Mouse (Mus musculus): ENCODE data around the gene Lrrfip1. TPM values are rescaled to one million over a fixed set of nuclear protein-coding genes. Genes with fewer than 3 reads are reported as not detected.

The Lrrfip1 gene
- polyA plus RNA-seq, 2 experiments: 9.4 to 12.5 TPM

DNA sequence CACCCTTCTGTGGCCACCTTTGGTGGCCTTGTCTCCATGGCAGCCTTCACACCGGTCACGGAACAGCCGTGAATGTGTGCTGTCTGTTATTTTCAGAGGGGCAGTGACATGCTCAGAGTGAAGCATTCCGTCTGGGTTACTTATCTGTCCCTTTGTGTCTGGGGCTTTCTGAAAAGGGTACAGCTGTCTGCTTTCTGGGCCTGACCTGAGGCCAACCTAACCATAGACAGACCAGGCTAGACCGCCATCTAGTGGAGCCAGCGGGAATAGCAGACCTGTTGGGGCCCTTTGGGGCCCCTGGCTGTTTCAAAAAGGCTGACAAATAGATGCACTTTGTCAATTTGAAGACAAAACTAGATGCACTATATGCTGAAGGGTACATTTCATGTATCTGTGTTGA is 100.3 kb downstream of the Lrrfip1 start:
- Histone ChIP-seq H3K4me2 (ENCODE audit: low read depth) (no peak overlapping the region), H3K27me3 (ENCODE audit: control insufficient read depth, insufficient read depth, low read length) (no peaks in the 10 kb centered on the region), H3K36me3 (replicated peaks; ENCODE audit: control insufficient read depth, insufficient read depth, low read depth) (no peaks in the 10 kb centered on the region), H3K9me3 (ENCODE audit: control insufficient read depth, low read length) (no peaks in the 10 kb centered on the region), H3K4me3 (ENCODE audit: insufficient read depth in 1 of 2, low read depth in 2 of 2, low read length in 2 of 2) (no peak overlapping the region), H3K9ac (replicated peaks) (no peak overlapping the region), H3K27ac (no peak overlapping the region), H3K4me1 (replicated peaks; ENCODE audit: control insufficient read depth in 2 of 2, insufficient read depth in 2 of 2, low read length in 1 of 2) (peaks cover 0 to 9% of the 10 kb centered on the region in 2 experiments; a peak in 2 of 4 replicates)
- ATAC-seq (ENCODE audit: insufficient read depth) (no peak), DNase-seq (ENCODE audit: low read depth in 3 of 3, low spot score in 3 of 3) (peak in 2 of 3 experiments; percentile 27 to 32)
- 19% methylated on average over 6 of the region's 6 CpGs for WGBS (ENCODE audit: insufficient replicate concordance)
- TF ChIP-seq CTCF (IDR thresholded peaks at IDR 0.05; ENCODE audit: low read depth): peak; percentile 82
- TF ChIP-seq EP300 (IDR thresholded peaks at IDR 0.05; ENCODE audit: low read depth): no peak

DNA sequence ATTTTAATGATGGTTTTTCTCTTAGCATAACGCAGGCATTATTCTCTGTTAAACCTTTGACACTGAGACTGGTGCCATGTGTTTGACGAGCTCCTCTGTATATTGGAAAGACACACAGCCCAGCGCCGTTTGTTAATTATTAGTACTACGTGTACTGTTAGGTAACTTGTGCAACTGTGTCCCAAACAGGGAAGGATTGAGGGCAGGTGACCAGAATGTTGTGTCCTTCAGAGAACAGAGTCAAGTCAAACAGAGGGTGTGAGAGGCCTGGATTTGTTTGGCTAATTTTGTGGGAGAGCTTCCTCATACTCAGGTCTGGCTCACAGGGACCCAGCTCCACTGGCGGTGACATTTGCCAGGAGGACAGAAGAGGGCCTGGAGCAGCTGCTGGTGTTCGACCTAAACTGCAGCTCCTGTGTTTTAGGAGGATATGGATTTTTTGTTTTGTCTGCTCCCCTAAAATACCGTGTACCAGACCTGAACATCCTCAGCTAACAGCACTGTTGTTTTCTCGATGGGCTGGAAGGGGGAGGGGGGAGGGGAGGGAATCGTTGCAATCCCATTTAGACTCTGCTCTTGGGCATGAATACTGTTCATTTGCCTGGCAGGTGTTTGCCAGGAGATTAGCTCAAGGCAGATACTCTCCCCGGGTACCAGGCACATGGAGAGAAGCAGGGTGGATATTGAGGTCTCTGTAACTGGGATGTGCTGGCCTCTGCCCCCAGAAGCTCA is 103.3 kb downstream of the Lrrfip1 start:
- Histone ChIP-seq H3K36me3 (replicated peaks; ENCODE audit: control insufficient read depth, insufficient read depth, low read depth) (no peaks in the 10 kb centered on the region; the same call in 1 of the 2 replicates), H3K4me3 (ENCODE audit: insufficient read depth in 1 of 2, low read depth in 2 of 2, low read length in 2 of 2) (no peak overlapping the region), H3K9me3 (ENCODE audit: control insufficient read depth, low read length) (no peaks in the 10 kb centered on the region), H3K27ac (no peak overlapping the region), H3K27me3 (ENCODE audit: control insufficient read depth, insufficient read depth, low read length) (no peaks in the 10 kb centered on the region), H3K4me1 (replicated peaks; ENCODE audit: control insufficient read depth in 2 of 2, insufficient read depth in 2 of 2, low read length in 1 of 2) (peaks cover 0 to 2% of the 10 kb centered on the region in 2 experiments; a peak in 1 of 4 replicates), H3K9ac (replicated peaks) (no peak overlapping the region), H3K4me2 (ENCODE audit: low read depth) (no peak overlapping the region)
- ATAC-seq (ENCODE audit: insufficient read depth) (peak; percentile 31; the same call in 1 of the 2 replicates), DNase-seq (ENCODE audit: low read depth in 3 of 3, low spot score in 3 of 3) (peak in 1 of 3 experiments; percentile 22)
- TF ChIP-seq CTCF (IDR thresholded peaks at IDR 0.05; ENCODE audit: low read depth): no peak
- TF ChIP-seq EP300 (IDR thresholded peaks at IDR 0.05; ENCODE audit: low read depth): no peak
- WGBS (ENCODE audit: insufficient replicate concordance): 62% methylated on average over 11 of the region's 11 CpGs

DNA sequence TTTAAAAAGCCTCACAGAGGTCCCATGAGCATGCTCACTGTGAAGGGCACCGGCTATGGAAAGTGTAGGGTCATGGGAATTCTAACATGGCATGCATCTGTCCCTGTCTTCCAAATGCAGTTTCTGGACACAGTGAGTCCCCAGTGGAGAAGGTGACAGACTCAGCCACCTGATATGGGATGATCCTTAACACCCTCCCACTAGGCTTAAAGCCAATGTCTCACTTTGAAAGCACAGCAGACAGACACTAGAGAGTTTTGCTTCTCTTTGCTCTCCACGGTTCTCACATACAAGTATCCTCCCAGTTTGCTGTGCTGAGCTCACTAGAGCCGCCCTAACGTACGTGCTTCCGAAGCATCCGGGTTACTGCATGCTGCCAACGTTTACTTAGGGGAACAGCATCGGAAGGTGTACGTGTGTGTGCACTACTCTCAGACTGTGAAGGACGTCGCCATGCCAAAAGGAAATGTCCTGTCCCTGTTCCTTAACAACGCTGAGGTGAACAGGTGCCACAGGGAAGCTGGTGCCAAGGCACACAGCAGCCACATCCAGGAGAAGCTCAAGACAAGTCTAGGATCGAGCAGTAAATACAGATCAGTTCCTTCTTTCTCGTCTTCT is 104.9 kb downstream of the Lrrfip1 start:
- DNase-seq (ENCODE audit: low read depth in 3 of 3, low spot score in 3 of 3) (no peak), ATAC-seq (ENCODE audit: insufficient read depth) (no peak)
- Histone ChIP-seq H3K36me3 (replicated peaks; ENCODE audit: control insufficient read depth, insufficient read depth, low read depth) (no peaks in the 10 kb centered on the region; the same call in 1 of the 2 replicates), H3K27me3 (ENCODE audit: control insufficient read depth, insufficient read depth, low read length) (no peaks in the 10 kb centered on the region), H3K4me2 (ENCODE audit: low read depth) (no peak overlapping the region), H3K4me3 (ENCODE audit: insufficient read depth in 1 of 2, low read depth in 2 of 2, low read length in 2 of 2) (no peak overlapping the region), H3K4me1 (replicated peaks; ENCODE audit: control insufficient read depth in 2 of 2, insufficient read depth in 2 of 2, low read length in 1 of 2) (0 out of 4 replicates have a peak, but pooled peaks cover 0 to 2% of the 10 kb centered on the region in 2 experiments), H3K9ac (replicated peaks) (no peak overlapping the region), H3K9me3 (ENCODE audit: control insufficient read depth, low read length) (no peaks in the 10 kb centered on the region), H3K27ac (no peak overlapping the region)
- TF ChIP-seq EP300 (IDR thresholded peaks at IDR 0.05; ENCODE audit: low read depth) (no peak), CTCF (IDR thresholded peaks at IDR 0.05; ENCODE audit: low read depth) (no peak)
- WGBS (ENCODE audit: insufficient replicate concordance): 68% methylated on average over 15 of the region's 15 CpGs

GRCm38 (mm10) chr1:91107548-91107947 is 109.0 kb downstream of the Lrrfip1 start:
- WGBS (ENCODE audit: insufficient replicate concordance): 61% methylated on average over 5 of the region's 5 CpGs
- Histone ChIP-seq H3K4me2 (ENCODE audit: low read depth) (no peak overlapping the region), H3K9me3 (ENCODE audit: control insufficient read depth, low read length) (no peaks in the 10 kb centered on the region), H3K36me3 (replicated peaks; ENCODE audit: control insufficient read depth, insufficient read depth, low read depth) (no peaks in the 10 kb centered on the region; the same call in 1 of the 2 replicates), H3K27ac (no peak overlapping the region), H3K4me3 (ENCODE audit: insufficient read depth in 1 of 2, low read depth in 2 of 2, low read length in 2 of 2) (no peak overlapping the region), H3K4me1 (replicated peaks; ENCODE audit: control insufficient read depth in 2 of 2, insufficient read depth in 2 of 2, low read length in 1 of 2) (no peaks in the 10 kb centered on the region), H3K9ac (replicated peaks) (no peak overlapping the region), H3K27me3 (ENCODE audit: control insufficient read depth, insufficient read depth, low read length) (no peaks in the 10 kb centered on the region)
- DNase-seq (ENCODE audit: low read depth in 3 of 3, low spot score in 3 of 3): no peak
- no peak for ATAC-seq (ENCODE audit: insufficient read depth)
- TF ChIP-seq CTCF (IDR thresholded peaks at IDR 0.05; ENCODE audit: low read depth) (peak; percentile 33), EP300 (IDR thresholded peaks at IDR 0.05; ENCODE audit: low read depth) (no peak)

DNA sequence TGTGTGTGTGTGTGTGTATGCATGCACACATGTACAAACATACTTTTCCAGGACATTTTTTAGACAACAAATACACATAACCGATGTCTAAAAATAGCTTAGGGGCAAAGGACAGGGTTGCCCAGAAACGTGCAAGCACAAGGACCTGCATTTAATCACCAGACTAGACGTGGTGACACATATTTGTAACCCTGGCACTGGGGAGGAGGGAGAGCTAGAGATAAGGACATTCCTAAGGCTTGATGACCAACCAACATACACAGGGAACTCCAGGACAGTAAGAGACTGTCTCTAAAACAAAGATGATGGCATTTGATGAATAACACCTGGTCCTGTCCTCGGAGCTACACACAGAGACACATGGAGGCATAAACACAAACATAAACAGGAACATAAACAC is 110.8 kb downstream of the Lrrfip1 start:
- no peak for TF ChIP-seq EP300 (IDR thresholded peaks at IDR 0.05; ENCODE audit: low read depth)
- TF ChIP-seq CTCF (IDR thresholded peaks at IDR 0.05; ENCODE audit: low read depth): no peak
- Histone ChIP-seq H3K36me3 (replicated peaks; ENCODE audit: control insufficient read depth, insufficient read depth, low read depth) (no peaks in the 10 kb centered on the region; the same call in none of the 2 replicates), H3K27me3 (ENCODE audit: control insufficient read depth, insufficient read depth, low read length) (no peaks in the 10 kb centered on the region), H3K9me3 (ENCODE audit: control insufficient read depth, low read length) (no peaks in the 10 kb centered on the region), H3K4me2 (ENCODE audit: low read depth) (no peak overlapping the region), H3K4me1 (replicated peaks; ENCODE audit: control insufficient read depth in 2 of 2, insufficient read depth in 2 of 2, low read length in 1 of 2) (no peaks in the 10 kb centered on the region), H3K4me3 (ENCODE audit: insufficient read depth in 1 of 2, low read depth in 2 of 2, low read length in 2 of 2) (no peak overlapping the region), H3K27ac (no peak overlapping the region), H3K9ac (replicated peaks) (no peak overlapping the region)
- no peak for DNase-seq (ENCODE audit: low read depth in 3 of 3, low spot score in 3 of 3)
- no peak for ATAC-seq (ENCODE audit: insufficient read depth)
- 45% methylated on average over 4 of the region's 4 CpGs for WGBS (ENCODE audit: insufficient replicate concordance)

Data from liver, embryonic 14.5 days (tissue).